Mouse (Mus musculus) heart, embryonic 14.5 days (tissue): ENCODE results near the gene Cacna1d. TPM values are rescaled to one million over a fixed set of nuclear protein-coding genes. Genes with fewer than 3 reads are reported as not detected.

Source experiments
- ATAC-seq: fragments of 200-750 bp; cut with Nextera tagmentation; 2 replicates; pipeline ENCODE4 v1.8.0; 2017; ENCODE audit warnings: low read depth, moderate TSS enrichment; ENCODE audit not compliant: insufficient number of reproducible peaks, insufficient read depth, low FRiP score
- H3K27ac ChIP-seq, 2 experiments: fragments of 200-500 bp in 1 of 2; fragments of 300-500 bp in 1 of 2; sonication (generic) in 1 of 2; replicated peaks in 1 of 2; 2 replicates each; pipeline ENCODE4 v1.5.1; 2012 to 2014; ENCODE audit warnings: low read depth in 2 of 2, low read length in 2 of 2, control low read depth in 1 of 2, mild to moderate bottlenecking in 1 of 2, mixed read lengths in 1 of 2; ENCODE audit not compliant: control insufficient read depth in 1 of 2, insufficient read depth in 1 of 2
- H3K27me3 ChIP-seq: fragments of 300-500 bp; sonication (generic); 2 replicates; pipeline ENCODE4 v1.6.1; 2014; ENCODE audit warnings: mild to moderate bottlenecking, low read length, control low read depth; ENCODE audit not compliant: control insufficient read depth, insufficient read depth
- H3K36me3 ChIP-seq: fragments of 300-500 bp; sonication (generic); 2 replicates; pipeline ENCODE4 v1.6.1; 2014; ENCODE audit warnings: mild to moderate bottlenecking, control low read depth, low read length, mixed read lengths; ENCODE audit not compliant: control insufficient read depth, insufficient read depth
- H3K4me1 ChIP-seq, 2 experiments: fragments of 200-500 bp in 1 of 2; fragments of 300-500 bp in 1 of 2; sonication (generic) in 1 of 2; 2 replicates each; pipeline ENCODE4 v1.6.1; 2012 to 2014; ENCODE audit warnings: low read length in 2 of 2, control low read depth in 1 of 2, mixed read lengths in 1 of 2; ENCODE audit not compliant: control insufficient read depth in 2 of 2, insufficient read depth in 2 of 2
- H3K4me2 ChIP-seq: fragments of 300-500 bp; sonication (generic); 2 replicates; pipeline ENCODE4 v1.6.1; 2014; ENCODE audit warnings: mild to moderate bottlenecking, low read length
- H3K4me3 ChIP-seq, 2 experiments: fragments of 200-500 bp in 1 of 2; fragments of 300-500 bp in 1 of 2; sonication (generic) in 1 of 2; 2 replicates each; pipeline ENCODE4 v1.5.1; 2012 to 2014; ENCODE audit warnings: low read length in 2 of 2, mild to moderate bottlenecking in 2 of 2, control low read depth in 1 of 2, low read depth in 1 of 2, moderate library complexity in 1 of 2; ENCODE audit not compliant: control insufficient read depth in 1 of 2, insufficient read depth in 1 of 2
- H3K9ac ChIP-seq: fragments of 300-500 bp; sonication (generic); 2 replicates; pipeline ENCODE4 v1.6.1; 2014; ENCODE audit warnings: mild to moderate bottlenecking, low read length
- H3K9me3 ChIP-seq: fragments of 300-500 bp; sonication (generic); 2 replicates; pipeline ENCODE4 v1.6.1; 2016; ENCODE audit warnings: low read length, control low read depth; ENCODE audit not compliant: control insufficient read depth
- WGBS: fragments of 180-500 bp; shearing (Covaris S2); extraction: QIAGEN DNeasy Blood & Tissue Kit; methylation state at CpG from one replicate; pipeline ENCODE4 v1.1.7; 2014; 5-methylcytosine and 5-hydroxymethylcytosine counted together
- polyA plus RNA-seq: library from polyadenylated mRNA; unstranded; fragments of >200 nt; fragmentation: Nextera tagmentation; extraction: Ambion mirVana; gene quantifications from 2 replicates; pipeline ENCODE4 v1.2.1, GENCODE M21; 2014

Cacna1d gene
- polyA plus RNA-seq, 1 experiment from 2014 or later, result 13.1 TPM

DNA sequence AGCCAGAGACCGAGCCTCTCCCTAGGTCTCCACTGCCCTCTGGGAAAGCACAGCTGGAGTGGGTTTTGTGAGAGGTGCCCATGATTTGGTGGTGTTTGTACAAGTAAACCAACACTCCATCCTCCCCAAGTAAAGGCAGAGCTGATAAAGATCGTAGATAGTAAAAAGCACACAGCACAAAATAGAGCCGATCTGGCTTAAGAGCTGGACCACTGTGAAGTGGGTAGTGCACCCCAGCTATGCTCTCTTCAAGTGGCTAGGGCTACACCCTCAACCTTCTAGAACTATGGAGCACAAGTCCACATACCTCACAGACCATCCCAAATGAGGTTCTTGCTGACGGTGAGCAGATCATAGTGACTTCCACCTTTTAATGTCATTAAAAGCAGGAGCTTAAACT lies 451.8 kb downstream of the Cacna1d start:
- Histone ChIP-seq H3K9me3 (no peaks in the 10 kb centered on the region), H3K27me3 (no peaks in the 10 kb centered on the region), H3K9ac (no peak overlapping the region), H3K4me3 (no peak overlapping the region), H3K27ac (no peak overlapping the region), H3K4me2 (no peak overlapping the region), H3K4me1 (no peaks in the 10 kb centered on the region), H3K36me3 (0 out of 2 replicates have a peak, but pooled peaks cover 4% of the 10 kb centered on the region)
- ATAC-seq, result no peak
- WGBS, result 70% methylated on average over 4 of the region's 4 CpGs

DNA sequence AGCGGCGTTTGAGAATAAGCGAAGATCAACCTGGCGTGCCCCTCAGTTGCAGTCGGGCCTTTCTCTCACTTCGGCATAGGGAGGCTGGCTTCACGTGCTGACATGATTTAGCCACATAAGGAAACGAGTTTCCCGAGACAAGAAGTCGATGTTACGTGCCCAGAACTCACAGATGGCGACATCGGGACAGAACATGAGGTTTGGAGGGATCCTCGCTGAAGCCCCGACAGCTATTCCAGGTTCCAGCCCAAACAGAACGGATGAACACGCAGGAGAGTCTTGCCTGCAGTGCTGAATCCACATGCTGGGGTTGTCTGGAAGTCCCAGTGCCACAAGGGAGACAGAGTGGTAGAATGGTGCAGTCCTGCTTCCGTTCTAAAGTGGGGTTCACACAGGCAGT lies 452.8 kb downstream of the Cacna1d start:
- 0 out of 2 replicates have a peak, but pooled peaks cover 4% of the 10 kb centered on the region for H3K36me3 ChIP-seq
- ATAC-seq, result no peak
- no peak overlapping the region for H3K4me3 ChIP-seq
- H3K4me2 ChIP-seq, result no peak overlapping the region
- no peaks in the 10 kb centered on the region for H3K4me1 ChIP-seq
- H3K27me3 ChIP-seq, result no peaks in the 10 kb centered on the region
- H3K9me3 ChIP-seq, result no peaks in the 10 kb centered on the region
- H3K27ac ChIP-seq, result no peak overlapping the region
- 90% methylated on average over 18 of the region's 18 CpGs for WGBS
- no peak overlapping the region for H3K9ac ChIP-seq

DNA sequence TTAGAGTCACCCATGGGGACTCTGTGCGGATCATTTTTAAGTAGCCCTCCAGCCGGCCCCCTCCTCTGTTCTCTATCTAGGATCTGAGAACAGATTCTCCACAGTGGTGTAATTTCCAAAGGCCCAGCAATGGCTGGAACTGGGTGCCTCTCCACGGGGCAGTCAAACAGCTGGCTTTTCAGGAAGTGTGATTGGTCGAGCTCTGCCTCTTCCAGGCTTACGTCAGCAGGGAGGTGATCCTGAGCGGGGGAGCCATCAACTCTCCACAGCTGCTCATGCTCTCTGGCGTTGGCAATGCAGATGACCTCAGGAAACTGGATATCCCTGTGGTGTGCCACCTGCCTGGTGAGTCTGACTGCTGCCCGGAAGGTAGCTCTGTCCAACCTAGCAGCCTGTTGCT lies 457.9 kb downstream of the Cacna1d start:
- ATAC-seq, result no peak
- Histone ChIP-seq H3K27me3 (no peaks in the 10 kb centered on the region), H3K36me3 (no peaks in the 10 kb centered on the region), H3K27ac (no peak overlapping the region), H3K4me3 (no peak overlapping the region), H3K9me3 (no peaks in the 10 kb centered on the region), H3K4me2 (no peak overlapping the region), H3K9ac (no peak overlapping the region), H3K4me1 (no peaks in the 10 kb centered on the region)
- WGBS, result 62% methylated on average over 8 of the region's 8 CpGs

DNA sequence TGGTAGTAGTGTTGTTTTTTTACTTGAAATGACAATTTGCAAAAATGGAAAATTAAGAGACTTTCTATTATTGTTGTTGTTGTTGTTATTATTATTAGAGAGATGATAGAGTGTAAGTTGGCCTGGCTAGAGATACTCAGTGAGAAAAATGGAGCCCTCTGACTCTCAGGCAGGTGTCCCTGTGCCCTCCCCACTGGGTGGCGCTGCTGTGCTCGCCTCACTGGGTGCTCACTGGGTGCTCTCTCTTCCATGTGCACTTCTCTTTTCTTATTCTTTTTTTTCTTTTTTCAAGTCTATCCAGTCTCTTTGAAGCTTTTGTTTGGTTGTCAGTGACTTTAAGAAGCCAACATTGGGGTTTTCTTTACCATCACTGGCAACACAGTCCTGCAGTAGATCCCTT lies 463.9 kb downstream of the Cacna1d start:
- Histone ChIP-seq H3K27me3 (no peaks in the 10 kb centered on the region), H3K4me2 (no peak overlapping the region), H3K4me1 (no peaks in the 10 kb centered on the region), H3K27ac (no peak overlapping the region), H3K4me3 (no peak overlapping the region), H3K9me3 (no peaks in the 10 kb centered on the region), H3K36me3 (no peaks in the 10 kb centered on the region), H3K9ac (no peak overlapping the region)
- WGBS, result 40% methylated on average over 2 of the region's 2 CpGs
- no peak for ATAC-seq

DNA sequence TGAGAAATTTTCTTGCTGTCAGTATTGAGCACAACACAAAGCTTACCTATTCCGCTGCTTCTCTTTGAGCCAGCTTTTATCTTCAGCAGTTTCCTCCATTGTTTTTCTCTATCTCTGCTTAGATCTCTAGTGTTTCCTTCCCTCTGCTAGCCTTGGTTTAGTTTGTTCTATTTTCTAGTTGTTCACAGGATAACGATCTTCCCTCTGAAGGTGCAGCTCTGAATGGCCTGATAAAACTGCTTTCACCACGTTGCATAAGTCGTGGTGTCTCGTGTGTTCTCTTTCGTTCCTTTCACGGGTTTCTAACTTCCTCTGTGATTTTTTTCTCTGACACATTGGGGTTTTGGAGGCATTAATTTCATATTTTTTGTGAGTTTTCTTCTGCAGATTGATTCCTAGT lies 466.9 kb downstream of the Cacna1d start:
- no peak overlapping the region for H3K4me2 ChIP-seq
- no peaks in the 10 kb centered on the region for H3K4me1 ChIP-seq
- H3K9me3 ChIP-seq, result no peaks in the 10 kb centered on the region
- H3K27me3 ChIP-seq, result no peaks in the 10 kb centered on the region
- H3K36me3 ChIP-seq, result no peaks in the 10 kb centered on the region
- H3K27ac ChIP-seq, result no peak overlapping the region
- H3K9ac ChIP-seq, result no peak overlapping the region
- 45% methylated on average over 7 of the region's 7 CpGs for WGBS
- H3K4me3 ChIP-seq, result no peak overlapping the region
- no peak for ATAC-seq

DNA sequence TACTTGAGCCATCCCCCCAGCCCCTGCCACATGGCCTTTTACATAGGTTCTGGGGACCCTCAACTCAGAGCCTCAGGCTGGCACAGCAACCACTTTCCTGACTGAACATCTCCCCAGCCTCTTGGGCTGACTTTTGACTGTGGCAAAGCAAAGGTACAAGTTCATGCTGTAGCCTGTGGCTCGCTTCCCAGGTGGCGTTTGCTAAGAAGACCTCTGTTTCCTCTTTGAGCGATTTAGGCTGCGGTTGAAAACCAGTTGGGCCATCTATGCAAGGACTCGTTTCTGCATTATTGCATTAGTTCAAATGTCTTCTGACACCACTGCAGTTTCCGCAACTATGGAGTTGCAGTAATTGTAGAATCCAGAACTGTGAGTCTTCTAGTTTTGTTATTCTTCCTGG lies 468.8 kb downstream of the Cacna1d start:
- Histone ChIP-seq H3K4me2 (no peak overlapping the region), H3K4me1 (no peaks in the 10 kb centered on the region), H3K27me3 (no peaks in the 10 kb centered on the region), H3K27ac (no peak overlapping the region), H3K9ac (no peak overlapping the region), H3K9me3 (no peaks in the 10 kb centered on the region), H3K36me3 (no peaks in the 10 kb centered on the region), H3K4me3 (no peak overlapping the region)
- 91% methylated on average over 6 of the region's 6 CpGs for WGBS
- ATAC-seq, result no peak

DNA sequence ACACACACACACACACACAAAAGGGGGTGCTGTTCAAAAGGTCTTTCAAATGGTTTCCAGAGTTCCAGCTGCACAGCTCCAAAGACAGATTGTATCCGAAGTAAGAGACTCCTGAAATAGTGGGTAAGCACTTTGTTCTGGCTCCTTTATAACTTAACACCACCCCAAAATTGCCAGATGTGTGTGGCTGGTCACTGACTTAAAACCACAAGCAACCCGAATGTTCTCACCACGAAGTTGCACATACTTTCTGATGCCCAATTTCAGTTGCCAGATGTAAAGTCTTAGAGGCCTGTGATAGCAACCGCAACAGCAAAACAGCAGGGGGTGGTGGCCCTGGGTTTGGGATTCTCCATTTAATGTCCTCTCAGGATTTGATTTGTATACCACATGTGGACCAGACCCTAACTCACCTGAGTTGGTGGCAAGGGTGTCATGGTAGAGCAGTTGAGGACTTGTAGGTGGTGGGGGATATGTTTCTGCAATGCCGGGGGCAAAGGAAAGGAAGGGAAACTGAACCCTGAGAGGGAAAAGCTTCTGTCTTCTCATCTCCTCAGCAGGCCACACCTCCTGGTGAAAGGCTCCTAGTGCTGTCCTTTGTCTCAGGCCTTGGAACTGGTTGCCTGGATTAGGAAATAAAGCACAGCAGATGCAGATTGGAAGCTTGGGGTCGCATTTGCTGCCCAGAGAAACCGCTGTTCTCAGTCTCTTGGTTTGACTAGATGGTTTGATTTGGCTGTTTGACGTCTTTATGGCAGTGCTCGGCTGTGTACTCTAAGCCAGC lies 471.3 kb downstream of the Cacna1d start:
- Histone ChIP-seq H3K9me3 (no peaks in the 10 kb centered on the region), H3K4me3 (no peak overlapping the region), H3K27me3 (no peaks in the 10 kb centered on the region), H3K36me3 (no peaks in the 10 kb centered on the region), H3K9ac (no peak overlapping the region), H3K4me2 (no peak overlapping the region), H3K27ac (no peak overlapping the region), H3K4me1 (no peaks in the 10 kb centered on the region)
- WGBS, result 62% methylated on average over 9 of the region's 9 CpGs
- ATAC-seq, result no peak

DNA sequence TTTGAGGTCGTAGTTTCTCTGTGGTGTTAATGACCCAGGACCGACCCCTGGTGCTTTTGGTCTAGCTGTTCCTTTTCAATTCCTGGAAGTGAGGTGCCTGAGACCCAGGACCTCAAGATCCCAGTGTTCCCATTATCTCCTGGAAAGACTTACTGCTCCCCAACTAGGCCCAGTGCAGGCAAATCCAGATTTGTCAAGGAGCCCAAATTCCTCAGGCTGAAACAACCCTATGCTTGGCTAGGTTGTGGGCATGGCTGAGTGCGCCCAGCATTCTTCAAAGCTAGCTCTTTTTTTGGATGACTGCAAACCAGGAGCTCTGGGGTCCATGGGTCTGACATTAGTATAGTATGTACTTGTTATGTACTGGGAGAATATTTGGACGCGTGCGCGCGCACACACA lies 471.9 kb downstream of the Cacna1d start:
- Histone ChIP-seq H3K4me2 (no peak overlapping the region), H3K27me3 (no peaks in the 10 kb centered on the region), H3K9me3 (no peaks in the 10 kb centered on the region), H3K4me3 (no peak overlapping the region), H3K36me3 (no peaks in the 10 kb centered on the region), H3K27ac (no peak overlapping the region), H3K9ac (no peak overlapping the region), H3K4me1 (no peaks in the 10 kb centered on the region)
- no peak for ATAC-seq
- 88% methylated on average over 8 of the region's 8 CpGs for WGBS
